In the genomic region with DNA sequence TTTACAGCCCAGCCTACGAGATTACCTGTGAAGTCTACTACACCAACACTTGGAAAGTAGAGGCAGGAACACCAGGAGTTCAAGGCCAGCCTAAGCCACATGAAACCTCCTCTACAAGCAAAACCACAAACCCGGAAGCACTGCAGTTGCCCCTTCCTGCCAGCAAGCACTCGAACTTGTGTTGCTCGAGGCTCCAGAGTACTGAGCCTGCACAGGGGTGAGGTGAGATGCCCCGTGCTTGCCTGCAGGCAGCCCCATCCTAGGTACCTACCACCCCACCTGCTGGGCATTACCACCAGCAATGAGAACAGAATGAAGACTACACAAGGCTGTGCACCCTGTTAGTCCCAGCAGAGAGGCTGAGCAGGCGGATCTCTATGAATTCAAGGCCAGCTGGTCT, we compare ENCODE assay signal across 8 mouse cellular contexts. TPM values are rescaled to one million over a fixed set of nuclear protein-coding genes. Genes with fewer than 3 reads are reported as not detected.
DNase-seq lines count a peak whose midpoint lies in the region; ATAC-seq and TF ChIP-seq lines count a peak whose summit lies in the region.
"Had no signal": no experiment of that assay in that cellular context is flagged by ENCODE, and none has a peak within 500 bp of the region (broad histone marks: within the 10 kb centered on the region; RNA-seq: fewer than 3 reads in every experiment).

No protein-coding gene starts in this region.

- H3K36me3 ChIP-seq in lung, postnatal 0 days (ENCODE audit: insufficient read depth, low read length), result peaks cover 31% of the 10 kb centered on the region
- peaks cover 51% of the 10 kb centered on the region for H3K36me3 ChIP-seq in embryonic facial prominence, embryonic 15.5 days
- peaks cover 52% of the 10 kb centered on the region for H3K36me3 ChIP-seq in limb, embryonic 13.5 days

- no peaks in the 10 kb centered on the region for H3K27me3 ChIP-seq in lung, postnatal 0 days (replicated peaks; ENCODE audit: insufficient read depth, low read length)
- no peaks in the 10 kb centered on the region for H3K27me3 ChIP-seq in embryonic facial prominence, embryonic 15.5 days
- H3K27me3 ChIP-seq in limb, embryonic 13.5 days, result no peaks in the 10 kb centered on the region

- no peaks in the 10 kb centered on the region for H3K9me3 ChIP-seq in lung, postnatal 0 days (ENCODE audit: low read length)
- no peaks in the 10 kb centered on the region for H3K9me3 ChIP-seq in embryonic facial prominence, embryonic 15.5 days (replicated peaks)
- H3K9me3 ChIP-seq in limb, embryonic 13.5 days, result no peaks in the 10 kb centered on the region

- no peak overlapping the region for H3K4me3 ChIP-seq in lung, postnatal 0 days (ENCODE audit: low read depth, low read length)
- 0 out of 2 replicates have a peak overlapping the region, but pooled peaks have one; percentile 3 for H3K4me3 ChIP-seq in embryonic facial prominence, embryonic 15.5 days (replicated peaks)
- H3K4me3 ChIP-seq in limb, embryonic 13.5 days, result peak overlapping the region; percentile 98; the same call in 1 of the 2 replicates

- no peak for TF ChIP-seq EP300 in lung, postnatal 0 days (IDR thresholded peaks at IDR 0.05)

- H3K4me1 ChIP-seq in lung, postnatal 0 days (ENCODE audit: insufficient read depth, low read depth, low read length), result peaks cover 4% of the 10 kb centered on the region; the same call in 1 of the 2 replicates
- peaks cover 21% of the 10 kb centered on the region for H3K4me1 ChIP-seq in embryonic facial prominence, embryonic 15.5 days
- peaks cover 21% of the 10 kb centered on the region for H3K4me1 ChIP-seq in limb, embryonic 13.5 days

- WGBS in lung, postnatal 0 days, result 68% methylated on average over 6 of the region's 6 CpGs
- WGBS in embryonic facial prominence, embryonic 15.5 days, result 77% methylated on average over 6 of the region's 6 CpGs
- 89% methylated on average over 6 of the region's 6 CpGs for WGBS in limb, embryonic 13.5 days

- no peak overlapping the region for H3K27ac ChIP-seq in lung, postnatal 0 days (ENCODE audit: low read length)
- H3K27ac ChIP-seq in embryonic facial prominence, embryonic 15.5 days (replicated peaks), result no peak overlapping the region
- no peak overlapping the region for H3K27ac ChIP-seq in limb, embryonic 13.5 days

- no peak for DNase-seq in lung, postnatal 0 days (ENCODE audit: low spot score)
- DNase-seq in lung, postnatal 36 days, result no peak
- DNase-seq in thymus, postnatal 0 days (ENCODE audit: low spot score), result peak; percentile 40
- DNase-seq in adrenal gland, postnatal 4 days (ENCODE audit: low spot score in 2 of 2), result no peak
- no peak for DNase-seq in layer of hippocampus, adult 9-11 months
- DNase-seq: kidney, adult 9 months had no signal

- TF ChIP-seq CTCF in lung, postnatal 0 days (IDR thresholded peaks at IDR 0.05), result peak; percentile 16; the same call in 1 of the 2 replicates

- no peak overlapping the region for H3K9ac ChIP-seq in lung, postnatal 0 days (replicated peaks; ENCODE audit: low read depth)
- no peak overlapping the region for H3K9ac ChIP-seq in embryonic facial prominence, embryonic 15.5 days
- peak overlapping the region; percentile 99; the same call in 1 of the 2 replicates for H3K9ac ChIP-seq in limb, embryonic 13.5 days

- no peak for ATAC-seq in lung, postnatal 0 days
- no peak for ATAC-seq in embryonic facial prominence, embryonic 15.5 days (ENCODE audit: insufficient number of reproducible peaks, low FRiP score, low TSS enrichment, low read depth)
- ATAC-seq in limb, embryonic 13.5 days (ENCODE audit: low FRiP score, low read depth), result no peak

- H3K4me2 ChIP-seq in lung, postnatal 0 days (replicated peaks; ENCODE audit: low read depth, low read length), result no peak overlapping the region
- H3K4me2 ChIP-seq in embryonic facial prominence, embryonic 15.5 days (replicated peaks), result peak overlapping the region; percentile 81
- peak overlapping the region; percentile 87 for H3K4me2 ChIP-seq in limb, embryonic 13.5 days (replicated peaks)

RNA-seq across cellular contexts. Expression of a gene that starts 1.9 kb away (rescaled TPM):
- polyA plus RNA-seq in lung, postnatal 0 days (2015; fragmentation: Nextera tagmentation; extraction: Ambion mirVana), result 187 and 207 TPM in 2 replicates
- 329 and 338 TPM in 2 replicates for polyA plus RNA-seq in embryonic facial prominence, embryonic 15.5 days (2015; fragmentation: Nextera tagmentation; extraction: Ambion mirVana)
- polyA plus RNA-seq in limb, embryonic 13.5 days (2015; fragmentation: Nextera tagmentation; extraction: Ambion mirVana), result 386 and 387 TPM in 2 replicates
- polyA plus RNA-seq in thymus, postnatal 0 days (2015; fragmentation: Nextera tagmentation; extraction: Ambion mirVana), result 417 and 424 TPM in 2 replicates
- total RNA-seq in adrenal gland, postnatal 4 days (2021), result 100 to 1,000 TPM; 172 TPM

RNA-seq across cellular contexts. Expression of a gene that starts 9.6 kb away (rescaled TPM):
- polyA plus RNA-seq in lung, postnatal 0 days (2015; fragmentation: Nextera tagmentation; extraction: Ambion mirVana), result 0.06 TPM in 1 of 2 replicates, not detected in the other
- polyA plus RNA-seq in embryonic facial prominence, embryonic 15.5 days (2015; fragmentation: Nextera tagmentation; extraction: Ambion mirVana), result 4.0 and 4.3 TPM in 2 replicates
- 0.42 and 0.88 TPM in 2 replicates for polyA plus RNA-seq in limb, embryonic 13.5 days (2015; fragmentation: Nextera tagmentation; extraction: Ambion mirVana)
- 0.14 and 0.17 TPM in 2 replicates for polyA plus RNA-seq in thymus, postnatal 0 days (2015; fragmentation: Nextera tagmentation; extraction: Ambion mirVana)
- under 1 TPM; 0.48 to 0.90 TPM for total RNA-seq in adrenal gland, postnatal 4 days (2021)

RNA-seq across cellular contexts. Expression of a gene that starts 30.3 kb away (rescaled TPM):
- polyA plus RNA-seq in lung, postnatal 0 days (2015; fragmentation: Nextera tagmentation; extraction: Ambion mirVana), result 39.1 and 45.1 TPM in 2 replicates
- 81.4 and 90.1 TPM in 2 replicates for polyA plus RNA-seq in embryonic facial prominence, embryonic 15.5 days (2015; fragmentation: Nextera tagmentation; extraction: Ambion mirVana)
- 67.1 and 69.9 TPM in 2 replicates for polyA plus RNA-seq in limb, embryonic 13.5 days (2015; fragmentation: Nextera tagmentation; extraction: Ambion mirVana)
- 25.6 and 29.6 TPM in 2 replicates for polyA plus RNA-seq in thymus, postnatal 0 days (2015; fragmentation: Nextera tagmentation; extraction: Ambion mirVana)
- 10 to 100 TPM; 87.5 to 87.7 TPM for total RNA-seq in adrenal gland, postnatal 4 days (2021)

RNA-seq across cellular contexts. Expression of a gene that starts 57.3 kb away (rescaled TPM):
- 12.6 TPM in 2 replicates for polyA plus RNA-seq in lung, postnatal 0 days (2015; fragmentation: Nextera tagmentation; extraction: Ambion mirVana)
- polyA plus RNA-seq in embryonic facial prominence, embryonic 15.5 days (2015; fragmentation: Nextera tagmentation; extraction: Ambion mirVana), result 6.5 and 6.7 TPM in 2 replicates
- 7.4 and 8.8 TPM in 2 replicates for polyA plus RNA-seq in limb, embryonic 13.5 days (2015; fragmentation: Nextera tagmentation; extraction: Ambion mirVana)
- 5.4 and 6.1 TPM in 2 replicates for polyA plus RNA-seq in thymus, postnatal 0 days (2015; fragmentation: Nextera tagmentation; extraction: Ambion mirVana)
- total RNA-seq in adrenal gland, postnatal 4 days (2021), result 10 to 100 TPM; 18.3 to 20.9 TPM

RNA-seq across cellular contexts. Expression of a gene that starts 57.4 kb away (rescaled TPM):
- 11.6 and 12.0 TPM in 2 replicates for polyA plus RNA-seq in lung, postnatal 0 days (2015; fragmentation: Nextera tagmentation; extraction: Ambion mirVana)
- 10.8 and 11.7 TPM in 2 replicates for polyA plus RNA-seq in embryonic facial prominence, embryonic 15.5 days (2015; fragmentation: Nextera tagmentation; extraction: Ambion mirVana)
- 11.8 and 12.4 TPM in 2 replicates for polyA plus RNA-seq in limb, embryonic 13.5 days (2015; fragmentation: Nextera tagmentation; extraction: Ambion mirVana)
- 2.1 and 2.5 TPM in 2 replicates for polyA plus RNA-seq in thymus, postnatal 0 days (2015; fragmentation: Nextera tagmentation; extraction: Ambion mirVana)
- total RNA-seq in adrenal gland, postnatal 4 days (2021), result 10 to 100 TPM; 10.9 to 11.2 TPM
